Mouse (Mus musculus): ENCODE measurements at regions not wholly inside any gene's neighbourhood (a gene's known extent, or its start where the extent isn't known, plus 50 kb on each side); places are given as distances from the start of the nearest gene placed in this dataset.

DNA sequence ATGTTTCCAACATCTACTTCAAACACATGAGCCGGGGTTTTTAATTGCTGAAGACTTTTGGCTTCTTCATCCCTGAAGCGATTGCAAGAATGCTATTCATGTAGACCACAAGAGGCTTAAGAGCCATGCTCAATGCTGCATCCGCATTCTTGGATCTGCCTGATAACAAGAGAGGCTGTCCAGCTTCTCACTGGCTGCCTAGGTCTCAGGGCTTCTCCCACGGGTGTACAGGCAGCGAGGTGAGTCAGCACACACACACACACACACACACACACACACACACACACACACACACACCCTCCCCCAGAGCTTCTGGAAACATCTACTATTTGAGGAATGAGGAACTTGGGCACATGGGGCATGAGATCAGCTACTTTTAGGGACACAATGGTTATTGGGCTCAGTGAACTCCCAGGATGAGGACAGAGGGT lies 261.1 kb downstream of the Tgfb2 start:
- TF ChIP-seq USF1 (IDR thresholded peaks at IDR 0.05; ENCODE audit: low read depth, low read length) (no peak), USF2 (IDR thresholded peaks at IDR 0.05; ENCODE audit: borderline replicate concordance in 1 of 2, insufficient read depth in 1 of 2, low read depth in 1 of 2, low read length in 2 of 2) (no peak), POLR2AphosphoS2 (IDR thresholded peaks at IDR 0.05; ENCODE audit: low read length) (no peak), GATA1 (IDR thresholded peaks at IDR 0.05; ENCODE audit: low read depth, low read length) (no peak), CTCF (IDR thresholded peaks at IDR 0.05 in 2 of 3, conservative IDR thresholded peaks at IDR 0.05 in 1 of 3; ENCODE audit: control insufficient read depth in 1 of 3, insufficient read depth in 1 of 3, low read depth in 2 of 3, low read length in 3 of 3, poor library complexity in 1 of 3, severe bottlenecking in 1 of 3) (no peak), ELF1 (IDR thresholded peaks at IDR 0.05; ENCODE audit: low read depth, low read length) (no peak), SMC3 (IDR thresholded peaks at IDR 0.05; ENCODE audit: low read depth, low read length) (no peak), ZC3H11A (IDR thresholded peaks at IDR 0.05; ENCODE audit: low read depth, low read length) (no peak), MAZ (IDR thresholded peaks at IDR 0.05; ENCODE audit: low read depth, low read length) (no peak), POLR2AphosphoS5 (IDR thresholded peaks at IDR 0.05; ENCODE audit: borderline replicate concordance, low read depth, low read length) (no peak), EP300 (IDR thresholded peaks at IDR 0.05; ENCODE audit: low read depth in 1 of 2, low read length in 2 of 2) (no peak), RCOR1 (IDR thresholded peaks at IDR 0.05; ENCODE audit: low read depth, low read length) (no peak), HCFC1 (IDR thresholded peaks at IDR 0.05; ENCODE audit: low read depth, low read length) (no peak)
- H3K9me3 ChIP-seq (replicated peaks; ENCODE audit: insufficient read depth, low read length): no peaks in the 10 kb centered on the region

DNA sequence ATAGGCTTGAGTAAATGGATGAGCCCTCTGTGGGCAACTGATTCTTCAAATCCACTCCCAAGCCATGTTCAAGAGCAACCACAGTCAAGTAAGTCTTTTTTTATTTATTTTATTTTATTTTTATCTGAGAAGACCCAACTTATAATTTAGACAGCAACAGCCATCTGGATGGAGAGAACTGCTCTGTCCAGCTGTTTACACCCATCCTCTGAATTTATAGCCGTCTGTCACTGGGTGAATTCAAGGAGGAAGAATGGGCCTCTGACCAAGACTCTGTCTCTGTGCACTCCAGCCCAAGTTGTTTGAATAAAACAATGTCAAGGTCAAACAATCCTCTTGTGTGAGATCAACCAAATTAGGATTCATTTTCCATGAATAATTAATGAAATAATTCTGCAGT lies 263.6 kb downstream of the Tgfb2 start:
- H3K27ac ChIP-seq (ENCODE audit: control insufficient read depth, low read depth, low read length): no peak overlapping the region
- no peak overlapping the region for H3K9ac ChIP-seq (ENCODE audit: control insufficient read depth, low read depth, low read length, poor library complexity, severe bottlenecking)
- no peaks in the 10 kb centered on the region for H3K27me3 ChIP-seq (ENCODE audit: control insufficient read depth in 1 of 2, insufficient read depth in 2 of 2, low read length in 2 of 2)
- TF ChIP-seq POLR2A (IDR thresholded peaks at IDR 0.05; ENCODE audit: control insufficient read depth in 1 of 2, insufficient read depth in 1 of 2, low read depth in 1 of 2, low read length in 2 of 2, poor library complexity in 1 of 2): no peak
- TF ChIP-seq CTCF (IDR thresholded peaks at IDR 0.05 in 2 of 3, conservative IDR thresholded peaks at IDR 0.05 in 1 of 3; ENCODE audit: control insufficient read depth in 1 of 3, insufficient read depth in 1 of 3, low read depth in 2 of 3, low read length in 3 of 3, poor library complexity in 1 of 3, severe bottlenecking in 1 of 3): no peak
- TF ChIP-seq ELF1 (IDR thresholded peaks at IDR 0.05; ENCODE audit: low read depth, low read length): no peak
- no peak for TF ChIP-seq ZNF384 (IDR thresholded peaks at IDR 0.05; ENCODE audit: low read depth, low read length)
- TF ChIP-seq E2F4 (IDR thresholded peaks at IDR 0.05; ENCODE audit: borderline replicate concordance, low read depth, low read length): no peak
- TF ChIP-seq USF1 (IDR thresholded peaks at IDR 0.05; ENCODE audit: low read depth, low read length): no peak
- TF ChIP-seq CHD2 (IDR thresholded peaks at IDR 0.05; ENCODE audit: low read length): no peak
- TF ChIP-seq NELFE (IDR thresholded peaks at IDR 0.05; ENCODE audit: low read depth, low read length): no peak
- no peak for TF ChIP-seq TBP (IDR thresholded peaks at IDR 0.05; ENCODE audit: low read depth, low read length)
- no peaks in the 10 kb centered on the region for H3K9me3 ChIP-seq (replicated peaks; ENCODE audit: insufficient read depth, low read length)
- no peak overlapping the region for H3K4me3 ChIP-seq (ENCODE audit: control insufficient read depth in 1 of 2, insufficient read depth in 1 of 2, low read depth in 2 of 2, low read length in 2 of 2)
- H3K79me2 ChIP-seq (ENCODE audit: control insufficient read depth, insufficient read depth, low read length, poor library complexity): no peaks in the 10 kb centered on the region
- H3K36me3 ChIP-seq (ENCODE audit: control insufficient read depth in 1 of 2, insufficient read depth in 2 of 2, low read length in 2 of 2): no peaks in the 10 kb centered on the region
- H3K4me1 ChIP-seq (ENCODE audit: control insufficient read depth in 1 of 2, insufficient read depth in 2 of 2, low read length in 2 of 2): no peaks in the 10 kb centered on the region
- DNase-seq (ENCODE audit: low read depth, low spot score): no peak

More for the DNA sequence above, 261.1 kb downstream of the Tgfb2 start:
- H3K27ac ChIP-seq (ENCODE audit: control insufficient read depth, low read depth, low read length): no peak overlapping the region
- no peaks in the 10 kb centered on the region for H3K27me3 ChIP-seq (ENCODE audit: control insufficient read depth in 1 of 2, insufficient read depth in 2 of 2, low read length in 2 of 2)
- H3K4me1 ChIP-seq (ENCODE audit: control insufficient read depth in 1 of 2, insufficient read depth in 2 of 2, low read length in 2 of 2): no peaks in the 10 kb centered on the region
- H3K4me3 ChIP-seq (ENCODE audit: control insufficient read depth in 1 of 2, insufficient read depth in 1 of 2, low read depth in 2 of 2, low read length in 2 of 2): no peak overlapping the region
- no peak for DNase-seq (ENCODE audit: low read depth, low spot score)
- H3K36me3 ChIP-seq (ENCODE audit: control insufficient read depth in 1 of 2, insufficient read depth in 2 of 2, low read length in 2 of 2): no peaks in the 10 kb centered on the region
- H3K79me2 ChIP-seq (ENCODE audit: control insufficient read depth, insufficient read depth, low read length, poor library complexity): no peaks in the 10 kb centered on the region
- no peak overlapping the region for H3K9ac ChIP-seq (ENCODE audit: control insufficient read depth, low read depth, low read length, poor library complexity, severe bottlenecking)

Measured in MEL (cell line).